Mouse (Mus musculus): Measurements from ENCODE around the gene Il31ra. TPM values are rescaled to one million over a fixed set of nuclear protein-coding genes. Genes with fewer than 3 reads are reported as not detected.
A peak's percentile ranks its signal among the peaks of the same experiment; 100 is the strongest.
"Not testable (repeated sequence)": the region's sequence is repeated elsewhere in the genome, so short reads cannot be mapped to it uniquely, and the experiment has no call there.

Il31ra gene
- polyA plus RNA-seq, 1 experiment from 2014 or later = 0.10 TPM

DNA sequence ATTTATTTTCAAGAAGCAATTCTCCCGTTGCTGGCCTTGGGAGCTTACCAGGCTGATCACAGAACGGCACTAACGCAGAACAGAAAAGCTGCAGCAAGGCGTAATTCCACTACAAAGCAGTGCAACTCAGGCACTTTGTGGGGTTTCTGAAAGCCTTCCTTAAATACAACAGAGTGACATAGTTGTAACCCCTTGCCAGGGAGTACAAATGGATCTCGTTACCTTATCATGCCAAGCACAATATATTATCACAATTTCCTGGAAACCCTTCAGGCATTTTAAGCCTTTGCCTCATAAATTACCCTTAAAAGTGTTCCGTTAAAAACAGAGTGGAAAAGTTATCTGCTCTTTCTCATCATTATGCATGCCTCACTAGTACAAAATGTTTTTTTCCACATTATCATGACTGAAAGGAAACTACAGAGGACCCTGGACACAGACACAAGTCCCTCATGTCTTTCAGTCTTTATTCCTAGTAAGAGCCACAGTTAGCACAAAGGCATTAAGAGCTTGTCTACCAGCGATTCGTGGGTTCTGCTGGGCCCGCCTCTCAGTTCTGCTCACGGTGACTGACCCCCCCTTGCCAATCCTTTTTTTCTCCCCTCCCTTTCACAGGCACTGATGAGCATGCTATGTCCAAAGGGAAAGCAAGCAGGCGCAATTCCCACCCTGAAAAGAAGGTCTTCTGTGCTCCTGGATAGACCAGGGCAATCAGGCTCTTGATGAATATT lies 13.4 kb downstream of the Il31ra start:
- DNase-seq (ENCODE audit: low spot score) (peak; percentile 44), ATAC-seq (ENCODE audit: low read depth) (no peak)
- Histone ChIP-seq H3K27me3 (replicated peaks; ENCODE audit: control insufficient read depth, insufficient read depth, low read length) (no peaks in the 10 kb centered on the region), H3K9ac (ENCODE audit: low read depth, low read length) (no peak overlapping the region), H3K36me3 (ENCODE audit: control insufficient read depth, insufficient read depth, low read length) (no peaks in the 10 kb centered on the region), H3K4me2 (ENCODE audit: low read depth, low read length) (no peak overlapping the region), H3K9me3 (ENCODE audit: control insufficient read depth, low read length) (no peaks in the 10 kb centered on the region), H3K4me1 (ENCODE audit: control insufficient read depth, insufficient read depth, low read length) (no peaks in the 10 kb centered on the region; the same call in 1 of the 2 replicates), H3K4me3 (ENCODE audit: low read depth, low read length) (no peak overlapping the region), H3K27ac (replicated peaks; ENCODE audit: low read depth, low read length) (no peak overlapping the region)
- 36% methylated on average over 11 of the region's 11 CpGs for WGBS

DNA sequence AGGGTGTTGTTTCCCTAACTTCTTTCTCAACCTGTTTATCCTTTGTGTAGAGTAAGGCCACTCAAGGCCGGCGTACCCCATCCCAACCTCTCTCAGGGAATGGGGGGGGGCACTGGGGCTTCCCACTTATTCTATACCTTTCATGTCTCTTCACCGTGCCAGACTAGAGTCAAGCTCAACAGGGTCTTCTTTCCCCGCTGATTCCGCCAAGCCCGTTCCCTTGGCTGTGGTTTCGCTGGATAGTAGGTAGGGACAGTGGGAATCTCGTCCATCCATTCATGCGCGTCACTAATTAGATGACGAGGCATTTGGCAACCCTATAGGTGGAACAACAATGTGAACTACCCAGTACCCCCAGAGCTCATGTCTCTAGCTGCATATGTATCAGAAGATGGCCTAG lies 16.1 kb downstream of the Il31ra start:
- DNase-seq (ENCODE audit: low spot score); H3K4me2 ChIP-seq (ENCODE audit: low read depth, low read length); H3K27ac ChIP-seq (replicated peaks; ENCODE audit: low read depth, low read length); H3K9ac ChIP-seq (ENCODE audit: low read depth, low read length); H3K36me3 ChIP-seq (ENCODE audit: control insufficient read depth, insufficient read depth, low read length); H3K27me3 ChIP-seq (replicated peaks; ENCODE audit: control insufficient read depth, insufficient read depth, low read length); H3K4me3 ChIP-seq (ENCODE audit: low read depth, low read length); H3K4me1 ChIP-seq (ENCODE audit: control insufficient read depth, insufficient read depth, low read length); ATAC-seq (ENCODE audit: low read depth); H3K9me3 ChIP-seq (ENCODE audit: control insufficient read depth, low read length): not testable (repeated sequence)
- 77% methylated on average over 11 of the region's 11 CpGs for WGBS

- Histone ChIP-seq H3K27ac (replicated peaks; ENCODE audit: low read depth, low read length) (no peak overlapping the region), H3K27me3 (replicated peaks; ENCODE audit: control insufficient read depth, insufficient read depth, low read length) (no peaks in the 10 kb centered on the region), H3K9me3 (ENCODE audit: control insufficient read depth, low read length) (no peaks in the 10 kb centered on the region), H3K36me3 (ENCODE audit: control insufficient read depth, insufficient read depth, low read length) (no peaks in the 10 kb centered on the region), H3K9ac (ENCODE audit: low read depth, low read length) (no peak overlapping the region), H3K4me2 (ENCODE audit: low read depth, low read length) (no peak overlapping the region), H3K4me3 (ENCODE audit: low read depth, low read length) (no peak overlapping the region), H3K4me1 (ENCODE audit: control insufficient read depth, insufficient read depth, low read length) (no peaks in the 10 kb centered on the region)
- DNase-seq (ENCODE audit: low spot score) (no peak), ATAC-seq (ENCODE audit: low read depth) (no peak)
Measured at GRCm38 (mm10) chr13:112573800-112574199, 20.4 kb downstream of the Il31ra start.

GRCm38 (mm10) chr13:112570768-112571167 lies 23.4 kb downstream of the Il31ra start:
- H3K36me3 ChIP-seq (ENCODE audit: control insufficient read depth, insufficient read depth, low read length) = no peaks in the 10 kb centered on the region
- 72% methylated on average over 5 of the region's 5 CpGs for WGBS
- DNase-seq (ENCODE audit: low spot score) = no peak

DNA sequence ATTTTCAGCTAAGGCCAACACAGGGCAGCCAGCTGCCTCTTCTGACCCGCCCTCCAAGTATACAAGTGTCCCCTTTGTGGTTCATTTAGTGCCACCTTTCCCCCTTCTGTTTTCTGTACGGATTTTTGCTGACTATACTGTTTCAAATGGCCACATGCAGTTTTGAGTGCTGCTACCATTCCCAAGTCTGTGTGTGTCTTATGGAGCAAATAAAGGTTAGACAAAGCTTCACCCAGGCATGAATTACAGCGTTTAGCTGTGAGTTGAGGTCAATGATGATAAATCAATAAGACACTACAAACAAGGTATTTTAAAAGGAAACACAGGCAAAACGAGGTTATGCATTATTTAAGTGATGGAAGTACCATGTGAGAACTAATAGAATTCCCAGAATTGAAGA lies 24.6 kb downstream of the Il31ra start:
- H3K27me3 ChIP-seq (replicated peaks; ENCODE audit: control insufficient read depth, insufficient read depth, low read length) = no peaks in the 10 kb centered on the region

More at GRCm38 (mm10) chr13:112570768-112571167, 23.4 kb downstream of the Il31ra start:
- Histone ChIP-seq H3K4me2 (ENCODE audit: low read depth, low read length) (no peak overlapping the region), H3K27me3 (replicated peaks; ENCODE audit: control insufficient read depth, insufficient read depth, low read length) (no peaks in the 10 kb centered on the region), H3K9ac (ENCODE audit: low read depth, low read length) (no peak overlapping the region), H3K4me3 (ENCODE audit: low read depth, low read length) (no peak overlapping the region), H3K4me1 (ENCODE audit: control insufficient read depth, insufficient read depth, low read length) (no peaks in the 10 kb centered on the region), H3K9me3 (ENCODE audit: control insufficient read depth, low read length) (no peaks in the 10 kb centered on the region), H3K27ac (replicated peaks; ENCODE audit: low read depth, low read length) (no peak overlapping the region)
- no peak for ATAC-seq (ENCODE audit: low read depth)

GRCm38 (mm10) chr13:112560554-112561138 lies 33.5 kb downstream of the Il31ra start:
- H3K36me3 ChIP-seq (ENCODE audit: control insufficient read depth, insufficient read depth, low read length) = no peaks in the 10 kb centered on the region
- no peaks in the 10 kb centered on the region for H3K4me1 ChIP-seq (ENCODE audit: control insufficient read depth, insufficient read depth, low read length)
- DNase-seq (ENCODE audit: low spot score) (no peak), ATAC-seq (ENCODE audit: low read depth) (no peak)
- H3K4me2 ChIP-seq (ENCODE audit: low read depth, low read length) = no peak overlapping the region
- H3K9ac ChIP-seq (ENCODE audit: low read depth, low read length) = no peak overlapping the region
- H3K9me3 ChIP-seq (ENCODE audit: control insufficient read depth, low read length) = no peaks in the 10 kb centered on the region
- H3K27ac ChIP-seq (replicated peaks; ENCODE audit: low read depth, low read length) = no peak overlapping the region
- no peaks in the 10 kb centered on the region for H3K27me3 ChIP-seq (replicated peaks; ENCODE audit: control insufficient read depth, insufficient read depth, low read length)
- whole genome bisulfite sequencing = 82% methylated on average over 6 of the region's 6 CpGs
- no peak overlapping the region for H3K4me3 ChIP-seq (ENCODE audit: low read depth, low read length)

More for the DNA sequence above, 24.6 kb downstream of the Il31ra start:
- Histone ChIP-seq H3K9ac (ENCODE audit: low read depth, low read length) (no peak overlapping the region), H3K4me1 (ENCODE audit: control insufficient read depth, insufficient read depth, low read length) (no peaks in the 10 kb centered on the region), H3K9me3 (ENCODE audit: control insufficient read depth, low read length) (no peaks in the 10 kb centered on the region), H3K4me3 (ENCODE audit: low read depth, low read length) (no peak overlapping the region), H3K4me2 (ENCODE audit: low read depth, low read length) (no peak overlapping the region), H3K27ac (replicated peaks; ENCODE audit: low read depth, low read length) (no peak overlapping the region), H3K36me3 (ENCODE audit: control insufficient read depth, insufficient read depth, low read length) (no peaks in the 10 kb centered on the region)
- ATAC-seq (ENCODE audit: low read depth) = no peak
- WGBS = 60% methylated on average over 4 of the region's 4 CpGs
- no peak for DNase-seq (ENCODE audit: low spot score)

DNA sequence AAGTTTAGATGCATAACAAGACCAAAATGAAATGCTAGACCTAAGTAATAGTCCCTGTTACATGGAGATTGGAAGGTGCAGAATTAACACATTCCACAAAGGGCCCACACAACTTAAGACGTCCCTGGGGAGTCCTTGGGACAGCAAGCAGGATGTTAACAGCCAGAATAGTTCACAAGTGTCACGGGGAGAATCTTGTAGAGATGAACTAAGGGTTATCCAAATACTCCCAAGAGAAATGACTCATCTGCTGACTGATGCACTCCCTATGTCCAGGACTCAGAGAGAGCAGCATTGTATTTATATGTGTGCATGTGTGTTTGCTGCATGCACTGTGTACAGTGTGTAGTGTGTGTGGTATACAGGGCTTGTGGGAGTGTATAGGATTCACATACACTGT lies 37.7 kb downstream of the Il31ra start:
- 35% methylated on average over 2 of the region's 2 CpGs for WGBS
- Histone ChIP-seq H3K4me1 (ENCODE audit: control insufficient read depth, insufficient read depth, low read length) (no peaks in the 10 kb centered on the region), H3K9me3 (ENCODE audit: control insufficient read depth, low read length) (no peaks in the 10 kb centered on the region), H3K36me3 (ENCODE audit: control insufficient read depth, insufficient read depth, low read length) (no peaks in the 10 kb centered on the region), H3K4me3 (ENCODE audit: low read depth, low read length) (no peak overlapping the region), H3K27ac (replicated peaks; ENCODE audit: low read depth, low read length) (no peak overlapping the region), H3K27me3 (replicated peaks; ENCODE audit: control insufficient read depth, insufficient read depth, low read length) (no peaks in the 10 kb centered on the region), H3K4me2 (ENCODE audit: low read depth, low read length) (no peak overlapping the region), H3K9ac (ENCODE audit: low read depth, low read length) (no peak overlapping the region)
- DNase-seq (ENCODE audit: low spot score) (no peak), ATAC-seq (ENCODE audit: low read depth) (no peak)

GRCm38 (mm10) chr13:112553304-112553703 lies 40.9 kb downstream of the Il31ra start:
- no peaks in the 10 kb centered on the region for H3K36me3 ChIP-seq (ENCODE audit: control insufficient read depth, insufficient read depth, low read length)
- H3K4me1 ChIP-seq (ENCODE audit: control insufficient read depth, insufficient read depth, low read length) = no peaks in the 10 kb centered on the region
- H3K4me2 ChIP-seq (ENCODE audit: low read depth, low read length) = no peak overlapping the region
- H3K9ac ChIP-seq (ENCODE audit: low read depth, low read length) = no peak overlapping the region
- H3K9me3 ChIP-seq (ENCODE audit: control insufficient read depth, low read length) = no peaks in the 10 kb centered on the region
- DNase-seq (ENCODE audit: low spot score) (no peak), ATAC-seq (ENCODE audit: low read depth) (no peak)
- no peak overlapping the region for H3K27ac ChIP-seq (replicated peaks; ENCODE audit: low read depth, low read length)
- no peaks in the 10 kb centered on the region for H3K27me3 ChIP-seq (replicated peaks; ENCODE audit: control insufficient read depth, insufficient read depth, low read length)
- no peak overlapping the region for H3K4me3 ChIP-seq (ENCODE audit: low read depth, low read length)
- 86% methylated on average over 5 of the region's 5 CpGs for WGBS
